Mouse (Mus musculus) brain, embryonic 14.5 days (tissue): ENCODE data around the gene Wasf2. TPM values are rescaled to one million over a fixed set of nuclear protein-coding genes. Genes with fewer than 3 reads are reported as not detected.
"Not testable (repeated sequence)": the region's sequence is repeated elsewhere in the genome, so short reads cannot be mapped to it uniquely, and the experiment has no call there.

ENCODE experiments used
- DNase-seq: peaks from one replicate; pipeline ENCODE4 v3.0.0-alpha.2; 2011; ENCODE audit warnings: low read depth
- CTCF ChIP-seq: fragments of 200-500 bp; IDR thresholded peaks from 2 replicates; pipeline ENCODE4 v1.5.1; 2012; ENCODE audit warnings: inconsistent platforms, mild to moderate bottlenecking, moderate library complexity, borderline replicate concordance; ENCODE audit not compliant: insufficient read depth, insufficient read length; ENCODE audit errors: extremely low read depth
- POLR2A ChIP-seq: fragments of 200-500 bp; IDR thresholded peaks from 2 replicates; pipeline ENCODE4 v1.6.1; 2012; ENCODE audit warnings: mild to moderate bottlenecking, inconsistent platforms, borderline replicate concordance; ENCODE audit not compliant: poor library complexity, insufficient read depth, insufficient read length, severe bottlenecking; ENCODE audit errors: extremely low read depth
- polyA plus RNA-seq: library from polyadenylated mRNA; depleted of rRNA; stranded (reverse); fragments of >200 nt; gene quantifications from 2 replicates; pipeline ENCODE4 v1.2.3, GENCODE M21; 2012

Wasf2 gene
- polyA plus RNA-seq, 1 experiment, result 25.5 TPM

DNA sequence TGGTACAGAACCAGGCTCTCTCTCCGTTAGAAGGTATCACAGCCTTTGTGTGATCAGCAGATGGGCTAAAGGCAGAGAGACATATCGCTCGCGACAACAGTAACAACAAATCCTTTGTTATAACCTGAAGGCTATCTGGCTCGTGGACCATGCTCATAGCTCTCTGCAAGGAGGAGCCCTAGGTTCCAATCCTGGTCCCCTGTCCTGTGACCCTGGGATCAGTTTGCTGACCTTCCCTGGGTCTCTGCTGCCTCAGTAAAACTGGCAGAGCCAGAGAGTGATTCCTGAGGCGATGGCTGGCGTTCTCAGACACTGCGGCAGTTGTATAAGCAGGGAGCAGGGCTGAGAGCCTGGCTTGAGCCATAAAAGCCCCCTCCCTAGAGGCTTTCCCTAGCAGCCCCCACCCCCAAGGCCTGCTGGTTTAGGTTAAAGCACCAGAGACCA, 40.0 kb upstream of the Wasf2 start:
- no peak for DNase-seq

DNA sequence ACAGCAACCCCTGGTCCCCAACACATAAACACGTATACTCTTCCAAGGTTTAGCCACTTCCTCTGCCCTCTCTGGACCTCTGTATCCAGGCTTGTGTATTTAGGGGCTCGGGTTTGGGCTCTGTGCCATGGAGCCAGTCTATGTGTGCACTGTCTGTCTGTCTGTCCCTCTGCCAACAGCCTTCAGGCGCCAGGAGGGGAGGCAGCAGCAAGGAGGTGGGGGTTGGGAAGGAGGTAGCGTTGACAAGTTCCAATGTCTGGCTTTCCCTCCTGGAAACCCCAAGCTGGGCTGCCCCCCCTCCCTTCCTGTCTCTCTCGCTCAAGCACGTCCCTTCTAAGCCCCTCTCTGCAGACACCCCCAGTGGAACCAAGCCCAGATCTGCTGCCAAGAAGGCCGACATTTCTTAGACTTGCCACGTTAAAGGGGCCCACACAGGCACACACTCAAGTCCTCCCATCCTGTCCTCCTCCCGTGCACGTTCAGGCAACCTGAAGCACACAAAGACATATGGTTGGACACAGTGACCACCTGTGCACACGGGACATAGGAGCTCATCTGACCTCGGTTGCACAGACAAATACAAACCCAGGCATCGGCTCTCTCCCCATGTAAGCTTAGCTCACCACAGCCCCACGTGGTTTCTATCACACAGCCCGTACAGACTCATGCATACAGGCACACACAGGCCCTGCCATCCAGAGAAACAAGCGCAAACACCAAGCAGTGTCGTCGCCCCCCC, 39.4 kb upstream of the Wasf2 start:
- no peak for TF ChIP-seq CTCF
- no peak for TF ChIP-seq POLR2A
- DNase-seq, result peak; percentile 97

More for the DNA sequence above, 40.0 kb upstream of the Wasf2 start:
- no peak for TF ChIP-seq CTCF
- TF ChIP-seq POLR2A, result no peak

DNA sequence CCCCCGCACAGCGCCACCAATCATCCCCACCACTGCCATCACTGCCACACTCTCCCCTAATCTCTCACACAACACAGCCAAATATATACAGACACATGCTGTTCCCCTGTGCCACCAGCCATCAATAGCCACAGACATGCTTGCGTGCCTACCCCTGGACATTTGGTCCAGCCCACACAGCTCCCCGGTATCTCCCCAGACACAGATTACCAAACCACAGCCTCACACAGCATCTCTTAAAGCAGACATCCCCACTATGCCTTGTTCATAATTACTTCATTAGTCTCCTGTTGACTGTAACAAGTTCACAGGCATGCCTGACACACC, 38.9 kb upstream of the Wasf2 start:
- TF ChIP-seq CTCF, result no peak
- no peak for TF ChIP-seq POLR2A
- no peak for DNase-seq

DNA sequence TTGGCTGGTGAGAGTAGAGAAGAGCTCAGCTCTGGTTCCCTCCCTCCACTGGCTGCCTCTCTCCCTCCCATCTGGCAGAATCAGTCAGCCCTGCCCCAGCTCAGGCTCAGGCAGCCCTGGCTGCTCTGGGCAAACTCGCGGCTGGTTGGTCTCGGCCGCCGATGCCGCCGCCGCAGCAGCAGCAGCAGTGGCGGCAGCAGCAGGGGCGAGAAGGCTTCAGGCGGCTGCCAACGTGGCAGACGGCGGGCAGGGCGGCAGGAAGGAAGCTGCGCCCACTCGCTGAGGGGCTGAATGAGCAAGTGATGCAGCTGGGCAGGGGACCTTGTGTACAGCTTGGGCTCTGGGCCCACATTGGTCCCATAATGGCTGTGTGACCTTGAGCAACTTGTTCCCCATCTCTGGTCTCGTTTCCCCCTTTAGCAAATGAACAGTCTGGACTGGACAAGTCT, 37.8 kb upstream of the Wasf2 start:
- TF ChIP-seq POLR2A (0 out of 2 replicates have a peak, but pooled peaks have one; percentile 22), CTCF (no peak)
- DNase-seq, result peak; percentile 92

DNA sequence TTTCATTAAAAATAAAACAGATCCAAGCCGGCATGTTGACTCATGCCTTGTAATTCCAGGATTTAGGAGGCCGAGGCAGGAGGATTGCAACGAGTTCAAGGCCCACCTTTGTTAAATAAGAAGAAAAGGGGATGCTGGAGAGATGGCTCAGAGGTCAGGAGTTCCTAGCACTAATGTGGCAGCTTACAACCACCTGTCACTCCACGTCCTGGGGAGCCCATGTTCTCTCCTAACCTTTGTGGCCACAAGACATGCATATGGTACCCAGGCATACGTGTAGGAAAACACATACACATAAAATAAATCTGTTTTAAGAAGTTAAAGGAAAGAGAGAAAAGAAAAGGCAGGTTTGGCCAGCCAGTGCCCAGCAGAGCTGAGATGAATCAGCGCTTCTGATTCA, 37.2 kb upstream of the Wasf2 start:
- no peak for DNase-seq
- no peak for TF ChIP-seq CTCF
- no peak for TF ChIP-seq POLR2A

DNA sequence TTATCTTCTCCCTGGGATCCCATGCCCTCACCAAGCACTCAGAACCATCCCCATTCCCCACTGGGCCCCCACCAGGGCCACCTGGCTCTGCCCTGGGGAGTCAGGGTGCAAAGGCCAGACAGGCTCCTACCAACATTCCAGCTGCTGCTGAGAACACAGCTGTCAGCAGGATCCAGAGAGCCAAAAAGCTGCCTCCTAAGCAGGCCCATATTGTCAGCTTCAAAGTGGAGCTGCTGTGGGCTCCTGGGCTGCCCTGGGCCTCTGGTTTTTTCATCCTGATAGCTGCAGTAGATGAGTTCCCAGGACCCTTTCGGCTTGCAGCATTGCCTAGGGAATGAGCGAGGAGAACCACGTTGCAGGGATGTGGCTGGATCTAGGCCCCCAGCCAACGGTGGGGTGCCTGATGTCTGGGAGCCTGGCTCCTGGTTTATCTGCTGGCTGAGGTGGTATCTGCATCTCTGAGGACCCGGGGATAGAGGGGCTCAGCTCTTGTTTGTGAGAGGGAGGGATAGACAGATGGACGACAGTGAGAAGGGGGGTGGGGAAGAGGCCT, 36.7 kb upstream of the Wasf2 start:
- no peak for TF ChIP-seq POLR2A
- no peak for TF ChIP-seq CTCF
- peak; percentile 52 for DNase-seq

DNA sequence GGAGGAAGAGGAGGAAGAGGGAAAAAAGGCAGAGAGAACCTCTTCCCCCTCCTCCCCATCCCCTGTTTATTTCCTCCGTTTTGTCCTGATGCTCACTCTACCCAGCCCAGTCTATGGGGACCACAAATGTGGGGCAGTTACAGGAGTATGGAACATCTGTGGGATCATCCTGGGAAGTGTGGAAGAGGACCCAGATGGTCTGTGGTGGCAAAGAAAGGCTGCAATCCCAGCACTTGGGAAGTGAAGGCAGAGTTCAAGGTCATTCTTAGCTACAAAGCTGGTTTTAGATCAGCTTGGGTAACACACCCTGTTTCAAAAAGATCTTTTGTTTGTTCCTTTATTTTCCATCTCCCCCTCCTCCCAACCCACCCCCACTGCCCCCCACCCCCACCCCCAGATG, 36.0 kb upstream of the Wasf2 start:
- no peak for TF ChIP-seq CTCF
- TF ChIP-seq POLR2A, result no peak

DNA sequence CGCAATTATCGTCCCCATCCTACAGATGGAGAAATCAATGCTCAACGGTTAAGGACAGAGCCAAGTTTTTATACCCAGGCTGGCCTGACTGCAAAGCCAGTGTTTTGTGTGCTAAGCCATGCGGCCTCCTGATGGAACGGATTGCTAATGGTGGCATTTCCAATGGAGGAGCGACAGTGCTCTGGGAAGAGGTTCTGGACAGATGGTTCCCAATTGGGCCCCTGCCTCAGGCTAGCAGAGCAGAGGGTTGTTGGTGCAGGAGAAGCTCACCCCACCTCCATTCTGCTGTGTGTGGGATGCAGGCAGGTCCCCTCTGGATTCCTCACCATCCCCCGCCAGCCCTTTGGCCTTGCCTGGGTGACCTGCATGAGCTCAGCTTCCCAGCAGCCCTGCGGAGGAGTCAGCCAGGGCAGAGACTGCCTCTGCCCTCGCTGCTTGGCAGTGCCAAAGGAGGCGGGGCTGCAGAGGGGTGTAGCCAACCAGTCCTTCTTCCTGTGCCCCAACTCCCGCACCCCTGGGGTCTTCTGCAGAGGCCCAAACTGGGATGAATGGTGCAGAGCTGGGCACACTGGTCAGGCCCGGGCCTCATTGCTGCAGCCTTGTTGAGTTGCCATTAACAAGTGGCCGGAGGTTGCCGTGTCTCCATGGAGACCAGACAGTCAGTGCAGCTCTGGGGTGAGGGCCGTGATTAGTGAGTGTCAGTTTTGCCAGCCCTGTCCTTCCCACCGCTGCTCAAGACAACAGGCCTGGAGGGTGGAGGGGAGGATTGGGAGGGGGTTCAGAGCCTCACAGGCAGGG, 35.2 kb upstream of the Wasf2 start:
- no peak for TF ChIP-seq POLR2A
- no peak for TF ChIP-seq CTCF
- DNase-seq, result peak; percentile 92

More for the DNA sequence above, 36.0 kb upstream of the Wasf2 start:
- no peak for DNase-seq

DNA sequence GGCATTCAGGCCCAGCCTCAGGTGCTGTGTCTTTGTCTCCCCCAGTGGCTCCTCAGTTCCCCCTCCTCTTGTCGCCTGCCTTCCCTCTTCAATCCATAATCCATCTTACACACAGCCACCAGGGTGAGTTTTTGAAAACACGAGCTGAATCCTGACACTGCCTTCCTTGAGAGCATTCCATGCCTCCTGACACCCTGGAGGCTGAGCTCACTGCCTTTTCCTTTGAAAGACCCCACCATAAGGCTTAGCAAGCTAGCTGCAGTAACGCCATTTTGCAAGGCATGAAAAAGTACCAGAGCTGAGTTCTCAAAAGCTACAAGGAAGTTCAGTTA, 34.6 kb upstream of the Wasf2 start:
- TF ChIP-seq CTCF, result peak; percentile 6; the same call in 1 of the 2 replicates
- not testable (repeated sequence) for DNase-seq

DNA sequence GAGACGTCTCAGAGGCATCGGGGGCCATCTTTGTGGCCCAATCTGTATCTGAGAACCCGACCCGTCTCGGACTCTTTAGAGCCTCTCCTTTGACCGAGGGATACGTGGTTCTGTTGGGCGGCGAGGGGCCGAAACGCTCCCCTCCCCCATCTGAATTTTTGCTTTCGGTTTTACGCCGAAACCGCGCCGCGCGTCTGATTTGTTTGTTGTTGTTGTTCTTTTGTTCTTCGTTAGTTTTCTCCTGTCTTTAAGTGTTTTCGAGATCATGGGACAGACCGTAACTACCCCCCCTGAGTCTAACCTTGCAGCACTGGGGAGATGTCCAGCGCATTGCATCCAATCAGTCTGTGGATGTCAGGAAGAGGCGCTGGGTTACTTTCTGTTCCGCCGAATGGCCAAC, 33.6 kb upstream of the Wasf2 start:
- not testable (repeated sequence) for DNase-seq

DNA sequence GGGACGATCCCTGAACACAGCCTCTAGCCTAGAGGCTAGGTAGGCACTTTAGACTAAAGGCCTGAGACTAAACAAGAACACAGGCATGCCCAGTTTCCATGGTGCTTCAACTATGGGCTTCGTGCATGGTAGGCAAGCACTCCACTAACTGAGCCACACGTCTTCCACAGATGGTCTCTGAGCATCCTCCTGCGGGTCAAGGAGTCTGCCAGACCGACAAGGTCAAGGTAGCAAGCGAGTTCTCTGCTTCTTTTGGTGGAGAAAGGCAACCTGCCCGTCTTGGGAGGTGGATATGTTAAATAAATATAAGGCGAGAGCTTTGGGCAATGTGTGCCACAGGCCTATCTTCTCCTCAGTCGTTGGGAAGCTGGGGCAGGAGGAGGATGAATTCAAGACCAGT, 28.6 kb upstream of the Wasf2 start:
- TF ChIP-seq CTCF (no peak), POLR2A (no peak)
- DNase-seq, result no peak
